Mouse (Mus musculus) embryonic facial prominence, embryonic 10.5 days (tissue): ENCODE results near the gene Sh2b1. TPM values are rescaled to one million over a fixed set of nuclear protein-coding genes. Genes with fewer than 3 reads are reported as not detected.

Experiments
- DNase-seq: peaks from one replicate; pipeline ENCODE4 v3.0.0-alpha.2; 2017; ENCODE audit warnings: low spot score
- H3K27ac ChIP-seq: fragments of 300-500 bp; sonication (generic); replicated peaks from 2 replicates; pipeline ENCODE4 v1.5.1; 2016; ENCODE audit warnings: mild to moderate bottlenecking
- H3K27me3 ChIP-seq: fragments of 300-500 bp; sonication (generic); replicated peaks from 2 replicates; pipeline ENCODE4 v1.6.1; 2016; ENCODE audit warnings: low read depth, mild to moderate bottlenecking; ENCODE audit not compliant: poor library complexity, severe bottlenecking
- H3K36me3 ChIP-seq: fragments of 300-500 bp; sonication (generic); replicated peaks from 2 replicates; pipeline ENCODE4 v1.6.1; 2016; ENCODE audit warnings: mild to moderate bottlenecking, moderate library complexity
- H3K4me1 ChIP-seq: fragments of 300-500 bp; sonication (generic); 2 replicates; pipeline ENCODE4 v1.6.1; 2016
- H3K4me3 ChIP-seq: fragments of 300-500 bp; sonication (generic); 2 replicates; pipeline ENCODE4 v1.5.1; 2016; ENCODE audit warnings: mild to moderate bottlenecking, moderate library complexity
- H3K9me3 ChIP-seq: fragments of 300-500 bp; sonication (generic); 2 replicates; pipeline ENCODE4 v1.6.1; 2016; ENCODE audit warnings: mild to moderate bottlenecking
- WGBS: fragments of 180-500 bp; shearing (Covaris S2); methylation state at CpG from one replicate; pipeline ENCODE4 v1.1.7; 2016; 5-methylcytosine and 5-hydroxymethylcytosine counted together
- polyA plus RNA-seq: library from polyadenylated mRNA; unstranded; fragments of >200 nt; fragmentation: Nextera tagmentation; extraction: Ambion mirVana; gene quantifications from 2 replicates; pipeline ENCODE4 v1.2.1, GENCODE M21; 2016

Sh2b1 gene
- polyA plus RNA-seq, 1 experiment from 2014 or later = 54.0 TPM

GRCm38 (mm10) chr7:126472306-126472705 lies 2.9 kb downstream of the Sh2b1 start:
- H3K4me1 ChIP-seq = peaks cover 26% of the 10 kb centered on the region
- DNase-seq = no peak
- no peaks in the 10 kb centered on the region for H3K27me3 ChIP-seq
- H3K4me3 ChIP-seq = 0 out of 2 replicates have a peak overlapping the region, but pooled peaks have one; percentile 6
- H3K9me3 ChIP-seq = no peaks in the 10 kb centered on the region
- 91% methylated on average over 13 of the region's 13 CpGs for WGBS
- H3K36me3 ChIP-seq = peaks cover 59% of the 10 kb centered on the region
- H3K27ac ChIP-seq = no peak overlapping the region

GRCm38 (mm10) chr7:126471853-126472252 lies 3.4 kb downstream of the Sh2b1 start:
- Histone ChIP-seq H3K36me3 (peaks cover 64% of the 10 kb centered on the region), H3K9me3 (no peaks in the 10 kb centered on the region), H3K4me1 (peaks cover 26% of the 10 kb centered on the region), H3K27me3 (no peaks in the 10 kb centered on the region), H3K27ac (no peak overlapping the region), H3K4me3 (no peak overlapping the region; the same call in 1 of the 2 replicates)
- no peak for DNase-seq
- 93% methylated on average over 4 of the region's 4 CpGs for WGBS

GRCm38 (mm10) chr7:126471361-126471760 lies 3.9 kb downstream of the Sh2b1 start:
- Histone ChIP-seq H3K36me3 (peaks cover 69% of the 10 kb centered on the region), H3K9me3 (no peaks in the 10 kb centered on the region), H3K27ac (no peak overlapping the region), H3K4me3 (no peak overlapping the region), H3K27me3 (no peaks in the 10 kb centered on the region), H3K4me1 (peaks cover 26% of the 10 kb centered on the region)
- no peak for DNase-seq
- 91% methylated on average over 5 of the region's 5 CpGs for WGBS

- peaks cover 25% of the 10 kb centered on the region for H3K4me1 ChIP-seq
- H3K27ac ChIP-seq = no peak overlapping the region
- H3K4me3 ChIP-seq = no peak overlapping the region
- no peaks in the 10 kb centered on the region for H3K27me3 ChIP-seq
- no peaks in the 10 kb centered on the region for H3K9me3 ChIP-seq
- DNase-seq = no peak
- WGBS = 84% methylated on average over 6 of the region's 6 CpGs
- peaks cover 77% of the 10 kb centered on the region for H3K36me3 ChIP-seq
Measured at GRCm38 (mm10) chr7:126470077-126470476, 5.1 kb downstream of the Sh2b1 start.

GRCm38 (mm10) chr7:126467834-126468627 lies 7.2 kb downstream of the Sh2b1 start:
- H3K36me3 ChIP-seq = peaks cover 75% of the 10 kb centered on the region
- H3K4me1 ChIP-seq = peaks cover 29% of the 10 kb centered on the region

GRCm38 (mm10) chr7:126467271-126467670 lies 8.0 kb downstream of the Sh2b1 start:
- WGBS = 66% methylated on average over 5 of the region's 5 CpGs
- H3K4me3 ChIP-seq = no peak overlapping the region
- H3K9me3 ChIP-seq = no peaks in the 10 kb centered on the region
- peaks cover 32% of the 10 kb centered on the region for H3K4me1 ChIP-seq
- H3K27ac ChIP-seq = no peak overlapping the region
- H3K36me3 ChIP-seq = peaks cover 68% of the 10 kb centered on the region
- DNase-seq = peak; percentile 46
- 0 out of 2 replicates have a peak, but pooled peaks cover 7% of the 10 kb centered on the region for H3K27me3 ChIP-seq

More at GRCm38 (mm10) chr7:126467834-126468627, 7.2 kb downstream of the Sh2b1 start:
- H3K9me3 ChIP-seq = no peaks in the 10 kb centered on the region
- H3K27me3 ChIP-seq = 0 out of 2 replicates have a peak, but pooled peaks cover under 1% of the 10 kb centered on the region
- WGBS = 93% methylated on average over 18 of the region's 18 CpGs
- no peak overlapping the region for H3K4me3 ChIP-seq
- H3K27ac ChIP-seq = no peak overlapping the region
- DNase-seq = no peak

- peaks cover 62% of the 10 kb centered on the region for H3K36me3 ChIP-seq
- peaks cover 37% of the 10 kb centered on the region for H3K4me1 ChIP-seq
Measured at GRCm38 (mm10) chr7:126466707-126467106, 8.5 kb downstream of the Sh2b1 start.

GRCm38 (mm10) chr7:126466116-126466515 lies 9.1 kb downstream of the Sh2b1 start:
- Histone ChIP-seq H3K4me1 (peaks cover 43% of the 10 kb centered on the region), H3K36me3 (peaks cover 56% of the 10 kb centered on the region), H3K9me3 (no peaks in the 10 kb centered on the region), H3K27ac (no peak overlapping the region), H3K4me3 (no peak overlapping the region), H3K27me3 (0 out of 2 replicates have a peak, but pooled peaks cover 11% of the 10 kb centered on the region)
- no peak for DNase-seq
- 74% methylated on average over 9 of the region's 9 CpGs for WGBS

More at GRCm38 (mm10) chr7:126466707-126467106, 8.5 kb downstream of the Sh2b1 start:
- 0 out of 2 replicates have a peak, but pooled peaks cover 8% of the 10 kb centered on the region for H3K27me3 ChIP-seq
- DNase-seq = no peak
- no peak overlapping the region for H3K27ac ChIP-seq
- H3K4me3 ChIP-seq = no peak overlapping the region
- no peaks in the 10 kb centered on the region for H3K9me3 ChIP-seq
- WGBS = 95% methylated on average over 5 of the region's 5 CpGs

- Histone ChIP-seq H3K4me1 (peaks cover 50% of the 10 kb centered on the region), H3K36me3 (peaks cover 49% of the 10 kb centered on the region), H3K9me3 (no peaks in the 10 kb centered on the region), H3K27me3 (0 out of 2 replicates have a peak, but pooled peaks cover 11% of the 10 kb centered on the region), H3K27ac (peak overlapping the region; percentile 27; the same call in 1 of the 2 replicates), H3K4me3 (no peak overlapping the region)
- 56% methylated on average over 7 of the region's 7 CpGs for WGBS
- no peak for DNase-seq
Measured at GRCm38 (mm10) chr7:126465246-126466030, 9.8 kb downstream of the Sh2b1 start.

GRCm38 (mm10) chr7:126464836-126465235 lies 10.4 kb downstream of the Sh2b1 start:
- peak overlapping the region; percentile 5 for H3K27ac ChIP-seq
- 40% methylated on average over 5 of the region's 5 CpGs for WGBS

GRCm38 (mm10) chr7:126464121-126464520 lies 11.1 kb downstream of the Sh2b1 start:
- H3K9me3 ChIP-seq = no peaks in the 10 kb centered on the region
- WGBS = 55% methylated on average over 4 of the region's 4 CpGs
- 0 out of 2 replicates have a peak, but pooled peaks cover 11% of the 10 kb centered on the region for H3K27me3 ChIP-seq
- peaks cover 36% of the 10 kb centered on the region for H3K36me3 ChIP-seq
- no peak overlapping the region for H3K4me3 ChIP-seq
- DNase-seq = no peak
- H3K4me1 ChIP-seq = peaks cover 53% of the 10 kb centered on the region
- H3K27ac ChIP-seq = 0 out of 2 replicates have a peak overlapping the region, but pooled peaks have one; percentile 8

More at GRCm38 (mm10) chr7:126464836-126465235, 10.4 kb downstream of the Sh2b1 start:
- Histone ChIP-seq H3K27me3 (0 out of 2 replicates have a peak, but pooled peaks cover 11% of the 10 kb centered on the region), H3K4me1 (peaks cover 52% of the 10 kb centered on the region), H3K9me3 (no peaks in the 10 kb centered on the region), H3K4me3 (no peak overlapping the region), H3K36me3 (peaks cover 43% of the 10 kb centered on the region)
- DNase-seq = no peak

- Histone ChIP-seq H3K36me3 (peaks cover 31% of the 10 kb centered on the region), H3K9me3 (no peaks in the 10 kb centered on the region), H3K4me1 (peaks cover 59% of the 10 kb centered on the region), H3K27ac (peak overlapping the region; percentile 8; the same call in 1 of the 2 replicates), H3K27me3 (0 out of 2 replicates have a peak, but pooled peaks cover 11% of the 10 kb centered on the region), H3K4me3 (no peak overlapping the region)
- no peak for DNase-seq
- WGBS = 47% methylated on average over 4 of the region's 4 CpGs
Measured at GRCm38 (mm10) chr7:126463547-126463946, 11.7 kb downstream of the Sh2b1 start.
